Mouse (Mus musculus) left cerebral cortex, adult 6 months (tissue): Measurements from ENCODE around the gene Tescl. TPM values are rescaled to one million over a fixed set of nuclear protein-coding genes. Genes with fewer than 3 reads are reported as not detected.

Experiments used
- long read RNA-seq, 2 experiments: library from polyadenylated mRNA; unstranded; transcript quantifications; one replicate each; pipeline ENCODE4 v2.0.0; 2019 to 2020
- polyA plus RNA-seq: library from polyadenylated mRNA; unstranded; fragments of <200 nt; fragmentation: Nextera tagmentation; gene quantifications from 2 replicates; pipeline ENCODE4 v1.2.3, GENCODE M21; 2021

The Tescl gene
- polyA plus RNA-seq: not detected in 2 replicates
- long read RNA-seq, experiment 1: 0 reads
- long read RNA-seq, experiment 2: 0 reads

GRCm38 (mm10) chr7:24333304-24333986, at the start of gene Tescl:
Gene Tescl (minus strand): TSS chr7:24333936.

GRCm38 (mm10) chr7:24369731-24370541, 36.2 kb upstream of the Tescl start, which contains the start of gene Kcnn4:
Gene Kcnn4 (plus strand): TSS chr7:24370263.

GRCm38 (mm10) chr7:24348896-24349295, 15.2 kb upstream of the Tescl start, which contains the start of gene Lypd5:
Gene Lypd5 (plus strand): TSS chr7:24349196.

GRCm38 (mm10) chr7:24316567-24317092, 17.1 kb downstream of the Tescl start, which contains the start of gene Zfp94:
Gene Zfp94 (minus strand): TSS chr7:24316666.

GRCm38 (mm10) chr7:24300771-24301282, 32.9 kb downstream of the Tescl start, which contains the start of gene Zfp61:
Gene Zfp61 (minus strand): TSS chr7:24301232.

Other genes starting within 250 kb of the Tescl start
- gene Zfp112, start 221.6 kb downstream of the Tescl start, polyA plus RNA-seq: 2.7 and 3.6 TPM in 2 replicates
- 12.2 and 13.5 TPM in 2 replicates for gene Zfp235, start 199.8 kb downstream of the Tescl start, polyA plus RNA-seq
- 0.93 and 0.98 TPM in 2 replicates for gene Zfp114, start 158.9 kb downstream of the Tescl start, polyA plus RNA-seq
- 1.6 TPM in 2 replicates for gene Zfp111, start 122.5 kb downstream of the Tescl start, polyA plus RNA-seq
- 4.4 and 4.6 TPM in 2 replicates for gene Zfp109, start 96.4 kb downstream of the Tescl start, polyA plus RNA-seq
- 2.8 and 3.1 TPM in 2 replicates for gene Zfp108, start 79.1 kb downstream of the Tescl start, polyA plus RNA-seq
- gene Zfp93, start 63.5 kb downstream of the Tescl start, polyA plus RNA-seq: 6.1 and 7.0 TPM in 2 replicates
- 10.9 and 15.1 TPM in 2 replicates for gene Zfp61, start 32.7 kb downstream of the Tescl start, polyA plus RNA-seq
- gene Zfp94, start 17.3 kb downstream of the Tescl start, polyA plus RNA-seq: 14.5 and 15.2 TPM in 2 replicates
- not detected in 2 replicates for gene Lypd5, start 15.3 kb upstream of the Tescl start, polyA plus RNA-seq
- 0.45 and 0.63 TPM in 2 replicates for gene Kcnn4, start 36.3 kb upstream of the Tescl start, polyA plus RNA-seq
- 15.3 and 22.7 TPM in 2 replicates for gene Smg9, start 65.7 kb upstream of the Tescl start, polyA plus RNA-seq
- gene Irgc1, start 118.4 kb upstream of the Tescl start, polyA plus RNA-seq: 0.33 and 0.49 TPM in 2 replicates
- 3.0 and 3.1 TPM in 2 replicates for gene Plaur, start 128.5 kb upstream of the Tescl start, polyA plus RNA-seq
- 6.4 and 35.9 TPM in 2 replicates for gene Cadm4, start 148.1 kb upstream of the Tescl start, polyA plus RNA-seq
- gene Zfp428, start 173.1 kb upstream of the Tescl start, polyA plus RNA-seq: 108 and 111 TPM in 2 replicates
- not detected in 2 replicates for gene AC161166.1, start 178.5 kb upstream of the Tescl start, polyA plus RNA-seq
- 11.2 and 13.6 TPM in 2 replicates for gene Irgq, start 196.8 kb upstream of the Tescl start, polyA plus RNA-seq
- not detected in 2 replicates for gene Pinlyp, start 212.2 kb upstream of the Tescl start, polyA plus RNA-seq
- 24.9 and 25.5 TPM in 2 replicates for gene Xrcc1, start 212.4 kb upstream of the Tescl start, polyA plus RNA-seq